8 mouse cellular contexts compared by ENCODE assay signal in the genomic region with DNA sequence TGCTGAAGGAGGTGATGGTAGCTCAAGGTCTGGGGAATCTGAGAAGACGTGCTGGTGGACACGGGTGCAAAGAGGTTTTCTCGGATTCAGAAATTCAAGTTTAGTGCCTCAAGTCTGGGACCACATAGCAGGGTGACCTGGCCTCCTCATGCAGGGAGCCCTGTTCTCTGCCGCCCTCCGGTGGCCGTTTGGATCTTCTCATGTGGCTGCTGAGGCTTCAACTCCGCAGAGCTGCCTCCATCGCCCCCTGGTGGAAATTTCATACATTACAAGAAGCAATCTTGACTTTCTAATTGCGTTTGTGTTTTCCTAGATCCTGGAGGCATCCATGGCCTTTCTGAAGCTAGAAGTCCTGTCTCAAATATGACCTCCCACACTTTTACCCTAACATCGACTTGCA. TPM values are rescaled to one million over a fixed set of nuclear protein-coding genes. Genes with fewer than 3 reads are reported as not detected.
DNase-seq lines count a peak whose midpoint lies in the region; ATAC-seq and TF ChIP-seq lines count a peak whose summit lies in the region.

No protein-coding gene starts in this region.

- H3K4me1 ChIP-seq in heart, embryonic 11.5 days (ENCODE audit: control insufficient read depth, insufficient read depth, low read length) = peaks cover 2% of the 10 kb centered on the region; the same call in 1 of the 2 replicates
- no peaks in the 10 kb centered on the region for H3K4me1 ChIP-seq in intestine, postnatal 0 days (replicated peaks; ENCODE audit: control insufficient read depth, insufficient read depth, low read length)
- H3K4me1 ChIP-seq in midbrain, embryonic 13.5 days (replicated peaks) = peaks cover 52% of the 10 kb centered on the region
- H3K4me1 ChIP-seq in small intestine, adult 2 months (ENCODE audit: control insufficient read depth, insufficient read depth, insufficient read length, low read length) = no peaks in the 10 kb centered on the region

- WGBS in heart, embryonic 11.5 days (ENCODE audit: insufficient replicate concordance) = under 1% methylated on average over 10 of the region's 10 CpGs
- 0% methylated on average over 10 of the region's 10 CpGs for WGBS in intestine, postnatal 0 days
- WGBS in midbrain, embryonic 13.5 days = 2% methylated on average over 10 of the region's 10 CpGs
- under 1% methylated on average over 10 of the region's 10 CpGs for WGBS in small intestine, adult 2 months

- peaks cover 60% of the 10 kb centered on the region for H3K27me3 ChIP-seq in heart, embryonic 11.5 days (ENCODE audit: control insufficient read depth, insufficient read depth, low read length)
- peaks cover 60% of the 10 kb centered on the region for H3K27me3 ChIP-seq in intestine, postnatal 0 days (replicated peaks; ENCODE audit: control insufficient read depth, insufficient read depth, low read length)
- H3K27me3 ChIP-seq in midbrain, embryonic 13.5 days = peaks cover 48% of the 10 kb centered on the region
- H3K27me3 ChIP-seq in small intestine, adult 2 months (ENCODE audit: control insufficient read depth, insufficient read depth, low read length) = peaks cover 38% of the 10 kb centered on the region

- no peak; the same call in 1 of the 2 replicates for ATAC-seq in heart, embryonic 11.5 days (replicated peaks; ENCODE audit: insufficient number of reproducible peaks, low FRiP score, low TSS enrichment)
- peak; percentile 66 for ATAC-seq in intestine, postnatal 0 days
- ATAC-seq in midbrain, embryonic 13.5 days = peak; percentile 31; the same call in 1 of the 2 replicates

- no peak overlapping the region for H3K9ac ChIP-seq in heart, embryonic 11.5 days (ENCODE audit: low read depth, low read length)
- no peak overlapping the region for H3K9ac ChIP-seq in intestine, postnatal 0 days (ENCODE audit: low read depth, low read length)
- H3K9ac ChIP-seq in midbrain, embryonic 13.5 days (replicated peaks) = 0 out of 2 replicates have a peak overlapping the region, but pooled peaks have one; percentile 49

- H3K27ac ChIP-seq in heart, embryonic 11.5 days (ENCODE audit: low read depth, low read length) = no peak overlapping the region
- no peak overlapping the region for H3K27ac ChIP-seq in intestine, postnatal 0 days (ENCODE audit: low read depth, low read length)
- peak overlapping the region; percentile 99 for H3K27ac ChIP-seq in midbrain, embryonic 13.5 days
- H3K27ac ChIP-seq in small intestine, adult 2 months (ENCODE audit: insufficient read depth, low read depth, low read length) = no peak overlapping the region

- no peak overlapping the region for H3K4me2 ChIP-seq in heart, embryonic 11.5 days
- H3K4me2 ChIP-seq in intestine, postnatal 0 days (replicated peaks; ENCODE audit: low read depth) = no peak overlapping the region
- no peak overlapping the region for H3K4me2 ChIP-seq in midbrain, embryonic 13.5 days (replicated peaks)

- peak; percentile 98 for DNase-seq in heart, adult 11 months
- peak; percentile 89 for DNase-seq in embryo, embryonic 11.5 days (ENCODE audit: low read depth, low spot score)
- peak; percentile 84 to 88 for DNase-seq in gastrocnemius, postnatal 36 days
- DNase-seq in left cerebral cortex, postnatal 36 days (ENCODE audit: low spot score in 2 of 2) = peak; percentile 83 to 88

- no peak for TF ChIP-seq POLR2A in small intestine, adult 2 months (IDR thresholded peaks at IDR 0.05; ENCODE audit: low read depth, low read length)

- H3K4me3 ChIP-seq in heart, embryonic 11.5 days (ENCODE audit: low read depth, low read length) = no peak overlapping the region
- H3K4me3 ChIP-seq in intestine, postnatal 0 days (ENCODE audit: low read depth, low read length) = no peak overlapping the region
- no peak overlapping the region for H3K4me3 ChIP-seq in midbrain, embryonic 13.5 days (replicated peaks)
- H3K4me3 ChIP-seq in small intestine, adult 2 months (ENCODE audit: low read depth, low read length) = no peak overlapping the region

- no peaks in the 10 kb centered on the region for H3K9me3 ChIP-seq in heart, embryonic 11.5 days (replicated peaks; ENCODE audit: control insufficient read depth, low read length)
- no peaks in the 10 kb centered on the region for H3K9me3 ChIP-seq in intestine, postnatal 0 days (ENCODE audit: control insufficient read depth)
- H3K9me3 ChIP-seq in midbrain, embryonic 13.5 days = no peaks in the 10 kb centered on the region

- TF ChIP-seq CTCF in intestine, postnatal 0 days (IDR thresholded peaks at IDR 0.05; ENCODE audit: low read depth) = peak; percentile 100
- peak; percentile 100 for TF ChIP-seq CTCF in small intestine, adult 2 months (IDR thresholded peaks at IDR 0.05; ENCODE audit: extremely low read depth, insufficient read length, insufficient replicate concordance, low read depth, low read length)

- intact Hi-C loops in gastrocnemius, postnatal 36 days (cut with DNase I) = no loop called here
- intact Hi-C loops in left cerebral cortex, postnatal 36 days (cut with DNase I) = loop anchor here (1.0 to 10.0 kb wide), 2 partner anchors 44 to 562 kb away; no protein-coding TSS in a partner anchor

- no peaks in the 10 kb centered on the region for H3K36me3 ChIP-seq in heart, embryonic 11.5 days (ENCODE audit: control insufficient read depth, insufficient read depth, low read length)
- H3K36me3 ChIP-seq in intestine, postnatal 0 days (ENCODE audit: control insufficient read depth, insufficient read depth) = no peaks in the 10 kb centered on the region; the same call in 1 of the 2 replicates
- no peaks in the 10 kb centered on the region for H3K36me3 ChIP-seq in midbrain, embryonic 13.5 days
- no peaks in the 10 kb centered on the region for H3K36me3 ChIP-seq in small intestine, adult 2 months (ENCODE audit: control insufficient read depth, insufficient read depth, low read length)

RNA-seq across cellular contexts. Expression of a gene that starts 20.6 kb away (rescaled TPM):
- polyA plus RNA-seq in heart, embryonic 11.5 days (2014; fragmentation: Nextera tagmentation; extraction: Ambion mirVana) = 33.7 and 47.8 TPM in 2 replicates
- 10 to 100 TPM; 57.9 to 72.7 TPM for total RNA-seq in gastrocnemius, postnatal 36 days (2021)
- polyA plus RNA-seq in intestine, postnatal 0 days (2015; fragmentation: Nextera tagmentation; extraction: Ambion mirVana) = 14.2 and 14.4 TPM in 2 replicates
- total RNA-seq in left cerebral cortex, postnatal 36 days (2021) = 10 to 100 TPM; 70.8 to 82.0 TPM
- polyA plus RNA-seq in midbrain, embryonic 13.5 days (2015; fragmentation: Nextera tagmentation; extraction: Ambion mirVana) = 41.9 and 51.1 TPM in 2 replicates
- 7.1 and 15.6 TPM in 2 replicates for polyA plus RNA-seq in small intestine, adult 2 months (2012; rRNA removed)
